Mouse (Mus musculus): ENCODE measurements around the gene Rdh5.

Rdh5 gene

GRCm38 (mm10) chr10:128922822-128923012, at the start of gene Rdh5:
Rdh5 (minus strand) TSS chr10:128922888.
- no peak for DNase-seq (ENCODE audit: low read depth)

- DNase-seq (ENCODE audit: low read depth) = no peak
Observed at GRCm38 (mm10) chr10:128970740-128971250, 48.1 kb upstream of the Rdh5 start.

GRCm38 (mm10) chr10:128968341-128968749, 45.7 kb upstream of the Rdh5 start:
- DNase-seq (ENCODE audit: low read depth) = no peak

- DNase-seq (ENCODE audit: low read depth) = no peak
Observed at GRCm38 (mm10) chr10:128965871-128966270, 43.2 kb upstream of the Rdh5 start.

GRCm38 (mm10) chr10:128964961-128965360, 42.3 kb upstream of the Rdh5 start:
- DNase-seq (ENCODE audit: low read depth) = no peak

GRCm38 (mm10) chr10:128960590-128961584, 38.2 kb upstream of the Rdh5 start, which contains the start of gene Mettl7b:
Mettl7b (minus strand) TSS chr10:128960988.
- no peak for DNase-seq (ENCODE audit: low read depth)

- DNase-seq (ENCODE audit: low read depth) = no peak
Observed at GRCm38 (mm10) chr10:128960142-128960541, 37.5 kb upstream of the Rdh5 start.

GRCm38 (mm10) chr10:128958340-128958739, 35.7 kb upstream of the Rdh5 start:
- no peak for DNase-seq (ENCODE audit: low read depth)

- no peak for DNase-seq (ENCODE audit: low read depth)
Observed at GRCm38 (mm10) chr10:128950208-128950887, 27.7 kb upstream of the Rdh5 start.

GRCm38 (mm10) chr10:128947496-128947895, 24.8 kb upstream of the Rdh5 start:
- DNase-seq (ENCODE audit: low read depth) = no peak

- DNase-seq (ENCODE audit: low read depth) = peak; percentile 10
Observed at GRCm38 (mm10) chr10:128945675-128946074, 23.0 kb upstream of the Rdh5 start.

- no peak for DNase-seq (ENCODE audit: low read depth)
Observed at GRCm38 (mm10) chr10:128940475-128941061, 17.9 kb upstream of the Rdh5 start.

GRCm38 (mm10) chr10:128938974-128939373, 16.3 kb upstream of the Rdh5 start:
- no peak for DNase-seq (ENCODE audit: low read depth)

- no peak for DNase-seq (ENCODE audit: low read depth)
Observed at GRCm38 (mm10) chr10:128938457-128938856, 15.8 kb upstream of the Rdh5 start.

GRCm38 (mm10) chr10:128937756-128938390, 15.2 kb upstream of the Rdh5 start:
- DNase-seq (ENCODE audit: low read depth) = no peak

- DNase-seq (ENCODE audit: low read depth) = no peak
Observed at GRCm38 (mm10) chr10:128935826-128936440, 13.2 kb upstream of the Rdh5 start.

- no peak for DNase-seq (ENCODE audit: low read depth)
Observed at GRCm38 (mm10) chr10:128934997-128935787, 12.5 kb upstream of the Rdh5 start.

GRCm38 (mm10) chr10:128933976-128934721, 11.5 kb upstream of the Rdh5 start:
- no peak for DNase-seq (ENCODE audit: low read depth)

GRCm38 (mm10) chr10:128933574-128933973, 10.9 kb upstream of the Rdh5 start, which contains the start of gene Itga7:
Itga7 (plus strand) TSS chr10:128933818.
- no peak for DNase-seq (ENCODE audit: low read depth)

- DNase-seq (ENCODE audit: low read depth) = no peak
Observed at GRCm38 (mm10) chr10:128931441-128931840, 8.8 kb upstream of the Rdh5 start.
